Mouse (Mus musculus): ENCODE measurements at regions not wholly inside any gene's neighbourhood (a gene's known extent, or its start where the extent isn't known, plus 50 kb on each side); places are given as distances from the start of the nearest gene placed in this dataset.

GRCm38 (mm10) chr2:178542032-178542431, 111.7 kb downstream of the Cdh26 start:
- H3K27ac ChIP-seq (ENCODE audit: control insufficient read depth, insufficient read depth, low read depth, low read length), result no peak overlapping the region

GRCm38 (mm10) chr2:178544411-178544810, 114.1 kb downstream of the Cdh26 start:
- Histone ChIP-seq H3K27me3 (ENCODE audit: control insufficient read depth, insufficient read depth, low read length) (no peaks in the 10 kb centered on the region), H3K4me3 (ENCODE audit: control insufficient read depth, low read depth, low read length) (no peak overlapping the region), H3K36me3 (ENCODE audit: control insufficient read depth, insufficient read depth, low read length) (no peaks in the 10 kb centered on the region), H3K27ac (ENCODE audit: control insufficient read depth, insufficient read depth, low read depth, low read length) (no peak overlapping the region), H3K4me1 (ENCODE audit: control insufficient read depth, insufficient read depth, low read length) (no peaks in the 10 kb centered on the region)
- no peak for TF ChIP-seq CTCF (IDR thresholded peaks at IDR 0.05; ENCODE audit: control insufficient read depth, insufficient read depth, insufficient replicate concordance, low read depth, low read length)
- TF ChIP-seq POLR2A (IDR thresholded peaks at IDR 0.05; ENCODE audit: control insufficient read depth, low read depth, low read length), result no peak

More at GRCm38 (mm10) chr2:178542032-178542431, 111.7 kb downstream of the Cdh26 start:
- Histone ChIP-seq H3K27me3 (ENCODE audit: control insufficient read depth, insufficient read depth, low read length) (no peaks in the 10 kb centered on the region), H3K36me3 (ENCODE audit: control insufficient read depth, insufficient read depth, low read length) (no peaks in the 10 kb centered on the region), H3K4me1 (ENCODE audit: control insufficient read depth, insufficient read depth, low read length) (no peaks in the 10 kb centered on the region), H3K4me3 (ENCODE audit: control insufficient read depth, low read depth, low read length) (no peak overlapping the region)
- TF ChIP-seq CTCF (IDR thresholded peaks at IDR 0.05; ENCODE audit: control insufficient read depth, insufficient read depth, insufficient replicate concordance, low read depth, low read length) (peak; percentile 50; the same call in 1 of the 2 replicates), POLR2A (IDR thresholded peaks at IDR 0.05; ENCODE audit: control insufficient read depth, low read depth, low read length) (no peak)

- no peak for TF ChIP-seq CTCF (IDR thresholded peaks at IDR 0.05; ENCODE audit: control insufficient read depth, insufficient read depth, insufficient replicate concordance, low read depth, low read length)
- no peaks in the 10 kb centered on the region for H3K36me3 ChIP-seq (ENCODE audit: control insufficient read depth, insufficient read depth, low read length)
- no peak overlapping the region for H3K27ac ChIP-seq (ENCODE audit: control insufficient read depth, insufficient read depth, low read depth, low read length)
- no peaks in the 10 kb centered on the region for H3K4me1 ChIP-seq (ENCODE audit: control insufficient read depth, insufficient read depth, low read length)
- no peaks in the 10 kb centered on the region for H3K27me3 ChIP-seq (ENCODE audit: control insufficient read depth, insufficient read depth, low read length)
- no peak overlapping the region for H3K4me3 ChIP-seq (ENCODE audit: control insufficient read depth, low read depth, low read length)
Observed at GRCm38 (mm10) chr2:178545601-178546352, 115.4 kb downstream of the Cdh26 start.

- Histone ChIP-seq H3K4me1 (ENCODE audit: control insufficient read depth, insufficient read depth, low read length) (no peaks in the 10 kb centered on the region), H3K4me3 (ENCODE audit: control insufficient read depth, low read depth, low read length) (no peak overlapping the region), H3K27ac (ENCODE audit: control insufficient read depth, insufficient read depth, low read depth, low read length) (no peak overlapping the region), H3K36me3 (ENCODE audit: control insufficient read depth, insufficient read depth, low read length) (no peaks in the 10 kb centered on the region), H3K27me3 (ENCODE audit: control insufficient read depth, insufficient read depth, low read length) (no peaks in the 10 kb centered on the region)
- no peak for TF ChIP-seq CTCF (IDR thresholded peaks at IDR 0.05; ENCODE audit: control insufficient read depth, insufficient read depth, insufficient replicate concordance, low read depth, low read length)
- no peak for TF ChIP-seq POLR2A (IDR thresholded peaks at IDR 0.05; ENCODE audit: control insufficient read depth, low read depth, low read length)
Observed at GRCm38 (mm10) chr2:178546353-178546720, 116.0 kb downstream of the Cdh26 start.

GRCm38 (mm10) chr2:178546888-178547287, 116.6 kb downstream of the Cdh26 start:
- H3K36me3 ChIP-seq (ENCODE audit: control insufficient read depth, insufficient read depth, low read length), result no peaks in the 10 kb centered on the region
- no peaks in the 10 kb centered on the region for H3K27me3 ChIP-seq (ENCODE audit: control insufficient read depth, insufficient read depth, low read length)
- H3K27ac ChIP-seq (ENCODE audit: control insufficient read depth, insufficient read depth, low read depth, low read length), result no peak overlapping the region
- H3K4me3 ChIP-seq (ENCODE audit: control insufficient read depth, low read depth, low read length), result no peak overlapping the region
- TF ChIP-seq POLR2A (IDR thresholded peaks at IDR 0.05; ENCODE audit: control insufficient read depth, low read depth, low read length) (no peak), CTCF (IDR thresholded peaks at IDR 0.05; ENCODE audit: control insufficient read depth, insufficient read depth, insufficient replicate concordance, low read depth, low read length) (no peak)
- H3K4me1 ChIP-seq (ENCODE audit: control insufficient read depth, insufficient read depth, low read length), result no peaks in the 10 kb centered on the region

- Histone ChIP-seq H3K36me3 (ENCODE audit: control insufficient read depth, insufficient read depth, low read length) (no peaks in the 10 kb centered on the region), H3K4me3 (ENCODE audit: control insufficient read depth, low read depth, low read length) (no peak overlapping the region), H3K4me1 (ENCODE audit: control insufficient read depth, insufficient read depth, low read length) (no peaks in the 10 kb centered on the region), H3K27me3 (ENCODE audit: control insufficient read depth, insufficient read depth, low read length) (no peaks in the 10 kb centered on the region), H3K27ac (ENCODE audit: control insufficient read depth, insufficient read depth, low read depth, low read length) (no peak overlapping the region)
- TF ChIP-seq POLR2A (IDR thresholded peaks at IDR 0.05; ENCODE audit: control insufficient read depth, low read depth, low read length) (no peak), CTCF (IDR thresholded peaks at IDR 0.05; ENCODE audit: control insufficient read depth, insufficient read depth, insufficient replicate concordance, low read depth, low read length) (no peak)
Observed at GRCm38 (mm10) chr2:178548937-178549336, 118.6 kb downstream of the Cdh26 start.

- Histone ChIP-seq H3K27me3 (ENCODE audit: control insufficient read depth, insufficient read depth, low read length) (no peaks in the 10 kb centered on the region), H3K27ac (ENCODE audit: control insufficient read depth, insufficient read depth, low read depth, low read length) (no peak overlapping the region), H3K4me1 (ENCODE audit: control insufficient read depth, insufficient read depth, low read length) (no peaks in the 10 kb centered on the region), H3K36me3 (ENCODE audit: control insufficient read depth, insufficient read depth, low read length) (no peaks in the 10 kb centered on the region), H3K4me3 (ENCODE audit: control insufficient read depth, low read depth, low read length) (no peak overlapping the region)
- TF ChIP-seq POLR2A (IDR thresholded peaks at IDR 0.05; ENCODE audit: control insufficient read depth, low read depth, low read length) (no peak), CTCF (IDR thresholded peaks at IDR 0.05; ENCODE audit: control insufficient read depth, insufficient read depth, insufficient replicate concordance, low read depth, low read length) (no peak)
Observed at GRCm38 (mm10) chr2:178553736-178554135, 123.4 kb downstream of the Cdh26 start.
